Mouse (Mus musculus) neural tube, embryonic 13.5 days (tissue): ENCODE data around the gene Gm20388. TPM values are rescaled to one million over a fixed set of nuclear protein-coding genes. Genes with fewer than 3 reads are reported as not detected.

Source experiments
- ATAC-seq: fragments of 200-750 bp; cut with Nextera tagmentation; 2 replicates; pipeline ENCODE4 v1.8.0; 2017; ENCODE audit warnings: low read depth, mild to moderate bottlenecking, moderate TSS enrichment, moderate library complexity
- H3K27ac ChIP-seq: fragments of 300-500 bp; sonication (generic); replicated peaks from 2 replicates; pipeline ENCODE4 v1.5.1; 2015; ENCODE audit warnings: moderate library complexity, mild to moderate bottlenecking, inconsistent platforms
- H3K27me3 ChIP-seq: fragments of 300-500 bp; sonication (generic); 2 replicates; pipeline ENCODE4 v1.6.1; 2015; ENCODE audit warnings: mild to moderate bottlenecking, inconsistent platforms
- H3K36me3 ChIP-seq: fragments of 300-500 bp; sonication (generic); 2 replicates; pipeline ENCODE4 v1.6.1; 2015; ENCODE audit warnings: mild to moderate bottlenecking, inconsistent platforms
- H3K4me1 ChIP-seq: fragments of 300-500 bp; sonication (generic); replicated peaks from 2 replicates; pipeline ENCODE4 v1.6.1; 2015; ENCODE audit warnings: inconsistent platforms
- H3K4me2 ChIP-seq: fragments of 300-500 bp; sonication (generic); 2 replicates; pipeline ENCODE4 v1.6.1; 2015; ENCODE audit warnings: inconsistent platforms, mild to moderate bottlenecking, moderate library complexity
- H3K4me3 ChIP-seq: fragments of 300-500 bp; sonication (generic); 2 replicates; pipeline ENCODE4 v1.5.1; 2015; ENCODE audit warnings: mild to moderate bottlenecking, inconsistent platforms
- H3K9ac ChIP-seq: fragments of 300-500 bp; sonication (generic); 2 replicates; pipeline ENCODE4 v1.6.1; 2015; ENCODE audit warnings: moderate library complexity, mild to moderate bottlenecking, inconsistent platforms
- H3K9me3 ChIP-seq: fragments of 300-500 bp; sonication (generic); 2 replicates; pipeline ENCODE4 v1.6.1; 2016; ENCODE audit warnings: inconsistent platforms
- WGBS: fragments of 180-500 bp; shearing (Covaris S2); methylation state at CpG from one replicate; pipeline ENCODE4 v1.1.7; 2015; 5-methylcytosine and 5-hydroxymethylcytosine counted together
- polyA plus RNA-seq: library from polyadenylated mRNA; unstranded; fragments of >200 nt; fragmentation: Nextera tagmentation; extraction: Ambion mirVana; gene quantifications from 2 replicates; pipeline ENCODE4 v1.2.1, GENCODE M21; 2015

Gm20388 gene
- polyA plus RNA-seq, 1 experiment from 2014 or later, result 0.27 TPM

DNA sequence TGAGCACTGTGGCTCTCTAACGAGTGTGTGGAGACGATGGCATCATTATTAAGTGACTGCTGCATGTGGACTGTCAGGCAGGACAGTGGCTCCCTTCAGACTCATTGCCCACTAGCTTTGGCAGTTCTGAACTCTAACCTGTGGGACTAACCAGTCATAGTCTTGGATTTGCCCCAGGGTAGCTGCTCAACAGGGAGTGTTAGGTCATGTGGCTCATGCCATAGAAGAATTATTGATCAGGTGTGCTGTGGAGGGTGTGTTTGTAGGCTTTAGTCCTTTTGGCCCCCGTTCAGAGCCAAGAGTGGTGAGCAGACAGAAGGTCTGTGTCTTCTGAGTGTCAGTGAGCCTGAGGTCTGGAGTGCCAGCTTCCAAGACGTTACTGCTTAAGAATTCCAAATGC lies 2082.3 kb downstream of the Gm20388 start:
- H3K4me1 ChIP-seq, result 0 out of 2 replicates have a peak, but pooled peaks cover 3% of the 10 kb centered on the region
- ATAC-seq, result no peak
- 90% methylated on average over 4 of the region's 4 CpGs for WGBS
- no peak overlapping the region for H3K9ac ChIP-seq
- no peak overlapping the region for H3K4me2 ChIP-seq
- no peaks in the 10 kb centered on the region for H3K9me3 ChIP-seq
- H3K4me3 ChIP-seq, result no peak overlapping the region
- H3K27ac ChIP-seq, result no peak overlapping the region
- no peaks in the 10 kb centered on the region for H3K27me3 ChIP-seq
- H3K36me3 ChIP-seq, result peaks cover 83% of the 10 kb centered on the region

DNA sequence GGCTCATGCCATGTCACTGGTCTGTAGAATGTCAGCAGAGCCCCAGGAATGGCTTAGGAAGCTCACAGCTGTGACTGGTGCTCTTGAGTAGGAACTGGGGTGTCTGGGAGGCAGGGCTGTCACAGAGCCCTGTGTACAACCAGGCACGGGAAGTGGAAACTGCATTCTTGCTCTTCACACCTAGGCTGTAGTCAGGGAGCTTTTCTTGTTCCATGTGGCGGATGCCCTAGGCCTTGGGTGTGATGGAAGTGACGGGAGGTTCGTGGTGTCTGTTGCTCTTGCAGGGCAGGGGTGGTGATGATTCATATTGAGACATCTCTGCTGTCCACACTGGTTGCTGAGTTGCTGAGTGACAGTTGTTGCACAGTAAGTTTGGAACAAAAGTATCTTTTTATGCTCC lies 2084.5 kb downstream of the Gm20388 start:
- ATAC-seq, result no peak
- Histone ChIP-seq H3K27me3 (no peaks in the 10 kb centered on the region), H3K4me3 (no peak overlapping the region), H3K36me3 (peaks cover 88% of the 10 kb centered on the region), H3K27ac (no peak overlapping the region), H3K9me3 (no peaks in the 10 kb centered on the region), H3K9ac (no peak overlapping the region), H3K4me1 (no peaks in the 10 kb centered on the region), H3K4me2 (no peak overlapping the region)
- WGBS, result 78% methylated on average over 4 of the region's 4 CpGs

- peaks cover 88% of the 10 kb centered on the region for H3K36me3 ChIP-seq
- no peak for ATAC-seq
- H3K27ac ChIP-seq, result no peak overlapping the region
- H3K4me3 ChIP-seq, result no peak overlapping the region
- no peak overlapping the region for H3K4me2 ChIP-seq
- no peaks in the 10 kb centered on the region for H3K4me1 ChIP-seq
- no peaks in the 10 kb centered on the region for H3K9me3 ChIP-seq
- WGBS, result 84% methylated on average over 3 of the region's 3 CpGs
- H3K9ac ChIP-seq, result no peak overlapping the region
- H3K27me3 ChIP-seq, result no peaks in the 10 kb centered on the region
Measured at GRCm38 (mm10) chr8:121995895-121996294, 2085.3 kb downstream of the Gm20388 start.

DNA sequence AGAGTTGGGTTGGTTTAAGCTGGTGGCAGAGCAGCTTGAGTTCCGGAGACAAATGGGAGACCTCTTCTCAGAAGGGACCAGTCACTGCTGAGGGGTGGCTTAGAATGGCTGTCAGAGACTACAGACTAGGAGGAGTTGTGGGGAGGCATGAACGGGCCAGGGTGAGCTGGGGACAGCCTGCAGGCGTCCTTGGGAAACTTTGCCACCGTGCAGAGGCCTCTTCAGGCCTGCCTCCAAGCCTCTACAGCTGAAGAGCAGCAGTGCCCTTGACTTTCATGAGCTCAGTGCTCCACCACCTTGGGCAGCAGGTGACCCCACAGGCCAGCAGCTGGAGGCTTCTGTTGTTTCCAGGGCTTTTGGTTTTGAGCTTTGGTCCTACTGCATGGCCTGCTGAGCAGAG lies 2088.0 kb downstream of the Gm20388 start:
- 95% methylated on average over 4 of the region's 4 CpGs for WGBS
- Histone ChIP-seq H3K27ac (no peak overlapping the region), H3K4me2 (no peak overlapping the region), H3K9ac (no peak overlapping the region), H3K9me3 (no peaks in the 10 kb centered on the region), H3K4me1 (no peaks in the 10 kb centered on the region), H3K27me3 (no peaks in the 10 kb centered on the region), H3K36me3 (peaks cover 90% of the 10 kb centered on the region), H3K4me3 (no peak overlapping the region)
- ATAC-seq, result no peak

DNA sequence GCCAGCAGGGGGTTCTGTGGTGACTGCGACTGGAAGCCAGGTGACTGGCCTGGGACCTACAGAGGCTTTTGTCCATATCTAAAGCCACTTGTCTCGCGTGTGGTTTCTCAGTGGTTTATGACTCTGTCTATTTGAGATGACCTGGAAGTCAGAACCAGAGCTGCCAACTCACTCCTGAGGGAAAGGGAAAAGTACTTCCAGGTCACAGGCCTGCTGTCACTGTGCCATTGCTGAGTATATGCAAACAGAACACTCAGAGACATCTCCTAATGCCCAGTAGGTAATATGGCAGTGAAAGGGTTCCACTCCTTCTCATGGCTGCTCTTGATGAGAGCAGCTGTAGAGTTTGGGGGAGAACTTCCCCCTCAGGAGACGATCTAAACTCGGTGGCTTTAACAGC lies 2088.6 kb downstream of the Gm20388 start:
- H3K9ac ChIP-seq, result no peak overlapping the region
- no peak overlapping the region for H3K27ac ChIP-seq
- H3K27me3 ChIP-seq, result no peaks in the 10 kb centered on the region
- H3K4me3 ChIP-seq, result no peak overlapping the region
- no peak overlapping the region for H3K4me2 ChIP-seq
- 88% methylated on average over 5 of the region's 5 CpGs for WGBS
- H3K4me1 ChIP-seq, result 0 out of 2 replicates have a peak, but pooled peaks cover 5% of the 10 kb centered on the region
- peaks cover 92% of the 10 kb centered on the region for H3K36me3 ChIP-seq
- H3K9me3 ChIP-seq, result no peaks in the 10 kb centered on the region
- ATAC-seq, result no peak

DNA sequence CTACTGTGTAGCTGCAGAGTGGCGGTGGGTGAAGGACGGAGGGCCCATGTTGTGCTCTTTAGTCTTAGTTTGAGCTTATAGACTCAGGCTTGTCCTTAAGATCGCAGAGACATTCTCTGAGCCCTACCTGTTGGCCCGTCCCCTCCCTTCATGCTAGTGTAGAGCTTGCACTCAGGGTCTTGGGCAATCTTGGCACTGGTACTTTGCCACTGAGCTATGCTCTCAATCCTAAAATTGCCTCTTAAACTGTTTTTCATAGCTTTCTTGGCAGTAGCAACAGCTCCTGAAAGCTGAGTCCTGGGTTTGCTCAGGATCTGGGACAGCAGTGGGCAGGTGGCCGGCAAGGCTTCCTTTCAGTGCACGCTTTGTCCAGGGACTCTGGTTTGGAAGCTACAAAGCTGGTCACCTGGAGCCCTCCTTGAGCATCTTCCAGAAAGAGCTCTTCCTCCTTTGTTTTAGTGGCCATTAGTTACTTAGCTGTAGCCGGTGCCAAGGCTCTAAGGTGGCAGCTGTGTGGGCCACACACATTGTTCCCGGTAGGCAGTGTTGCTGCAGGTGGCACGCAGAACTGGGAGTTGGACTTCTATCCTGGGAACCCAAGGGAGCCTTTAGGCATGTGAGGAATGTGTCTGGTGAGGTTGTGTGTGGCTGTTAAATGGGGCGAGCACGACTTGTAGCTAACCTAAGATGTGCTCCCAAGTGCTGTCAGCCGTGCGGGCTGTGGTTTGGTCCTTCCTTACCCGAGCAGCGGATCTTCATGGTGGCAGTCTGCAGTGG lies 2090.9 kb downstream of the Gm20388 start:
- H3K9ac ChIP-seq, result no peak overlapping the region
- H3K27me3 ChIP-seq, result no peaks in the 10 kb centered on the region
- peaks cover 88% of the 10 kb centered on the region for H3K36me3 ChIP-seq
- H3K27ac ChIP-seq, result no peak overlapping the region
- no peak for ATAC-seq
- WGBS, result 84% methylated on average over 15 of the region's 15 CpGs
- no peaks in the 10 kb centered on the region for H3K9me3 ChIP-seq
- H3K4me1 ChIP-seq, result 0 out of 2 replicates have a peak, but pooled peaks cover 8% of the 10 kb centered on the region
- H3K4me2 ChIP-seq, result no peak overlapping the region
- no peak overlapping the region for H3K4me3 ChIP-seq

- Histone ChIP-seq H3K9me3 (no peaks in the 10 kb centered on the region), H3K4me1 (0 out of 2 replicates have a peak, but pooled peaks cover 8% of the 10 kb centered on the region), H3K36me3 (peaks cover 86% of the 10 kb centered on the region), H3K4me2 (no peak overlapping the region), H3K27me3 (no peaks in the 10 kb centered on the region), H3K4me3 (no peak overlapping the region), H3K9ac (no peak overlapping the region), H3K27ac (0 out of 2 replicates have a peak overlapping the region, but pooled peaks have one; percentile 10)
- WGBS, result 82% methylated on average over 8 of the region's 8 CpGs
- ATAC-seq, result no peak
Measured at GRCm38 (mm10) chr8:122003646-122004045, 2093.0 kb downstream of the Gm20388 start.

- Histone ChIP-seq H3K36me3 (peaks cover 86% of the 10 kb centered on the region), H3K27ac (0 out of 2 replicates have a peak overlapping the region, but pooled peaks have one; percentile 10)
Measured at GRCm38 (mm10) chr8:122004131-122004530, 2093.5 kb downstream of the Gm20388 start.

DNA sequence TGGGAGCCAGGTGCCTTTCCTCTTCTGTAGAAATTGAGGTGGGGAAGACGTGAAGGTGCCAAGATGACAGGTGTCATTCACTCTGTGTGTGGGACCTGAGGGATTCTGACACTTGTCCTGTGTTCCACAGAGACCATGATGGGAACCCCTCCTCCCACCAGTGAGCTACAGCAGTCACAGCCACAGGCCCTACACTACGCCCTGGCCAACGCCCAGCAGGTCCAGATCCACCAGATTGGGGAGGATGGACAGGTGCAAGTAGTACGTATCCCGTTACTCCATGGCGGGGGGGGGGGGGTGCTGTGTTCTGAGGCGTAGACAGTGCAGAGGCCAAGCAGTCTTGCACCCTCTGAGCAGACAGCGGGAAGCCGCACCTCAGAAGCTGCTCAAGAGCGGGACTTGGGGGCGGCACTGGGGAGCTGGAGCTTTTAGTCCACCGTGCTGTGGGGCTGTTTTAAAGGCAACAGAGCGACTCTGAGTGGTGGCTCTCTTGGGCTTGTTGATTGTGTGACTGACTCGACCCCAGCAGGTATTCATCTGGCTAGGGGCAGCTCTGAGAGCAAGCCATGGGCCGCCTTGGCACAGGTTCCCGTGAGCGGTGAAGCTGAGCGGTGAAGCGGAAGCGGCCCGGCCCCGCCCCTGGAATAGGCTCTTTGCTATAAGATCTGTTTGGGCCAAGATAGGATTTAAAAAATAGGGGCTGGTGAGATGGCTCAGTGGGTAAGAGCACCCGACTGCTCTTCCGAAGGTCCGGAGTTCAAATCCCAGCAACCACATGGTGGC lies 2095.0 kb downstream of the Gm20388 start:
- Histone ChIP-seq H3K27ac (no peak overlapping the region), H3K27me3 (no peaks in the 10 kb centered on the region), H3K4me3 (no peak overlapping the region), H3K36me3 (peaks cover 83% of the 10 kb centered on the region), H3K4me2 (no peak overlapping the region), H3K4me1 (0 out of 2 replicates have a peak, but pooled peaks cover 8% of the 10 kb centered on the region), H3K9me3 (no peaks in the 10 kb centered on the region), H3K9ac (no peak overlapping the region)
- 88% methylated on average over 25 of the region's 25 CpGs for WGBS
- no peak for ATAC-seq

More at GRCm38 (mm10) chr8:122004131-122004530, 2093.5 kb downstream of the Gm20388 start:
- Histone ChIP-seq H3K9ac (no peak overlapping the region), H3K27me3 (no peaks in the 10 kb centered on the region), H3K4me3 (no peak overlapping the region), H3K9me3 (no peaks in the 10 kb centered on the region), H3K4me2 (no peak overlapping the region), H3K4me1 (0 out of 2 replicates have a peak, but pooled peaks cover 8% of the 10 kb centered on the region)
- WGBS, result 89% methylated on average over 5 of the region's 5 CpGs
- ATAC-seq, result no peak

GRCm38 (mm10) chr8:122006688-122007484 lies 2096.2 kb downstream of the Gm20388 start:
- Histone ChIP-seq H3K36me3 (peaks cover 74% of the 10 kb centered on the region), H3K4me2 (no peak overlapping the region), H3K4me1 (0 out of 2 replicates have a peak, but pooled peaks cover 8% of the 10 kb centered on the region), H3K9me3 (no peaks in the 10 kb centered on the region), H3K27me3 (no peaks in the 10 kb centered on the region), H3K9ac (no peak overlapping the region), H3K27ac (peak overlapping the region; percentile 30; the same call in 1 of the 2 replicates), H3K4me3 (no peak overlapping the region)
- no peak for ATAC-seq
- 79% methylated on average over 13 of the region's 13 CpGs for WGBS

DNA sequence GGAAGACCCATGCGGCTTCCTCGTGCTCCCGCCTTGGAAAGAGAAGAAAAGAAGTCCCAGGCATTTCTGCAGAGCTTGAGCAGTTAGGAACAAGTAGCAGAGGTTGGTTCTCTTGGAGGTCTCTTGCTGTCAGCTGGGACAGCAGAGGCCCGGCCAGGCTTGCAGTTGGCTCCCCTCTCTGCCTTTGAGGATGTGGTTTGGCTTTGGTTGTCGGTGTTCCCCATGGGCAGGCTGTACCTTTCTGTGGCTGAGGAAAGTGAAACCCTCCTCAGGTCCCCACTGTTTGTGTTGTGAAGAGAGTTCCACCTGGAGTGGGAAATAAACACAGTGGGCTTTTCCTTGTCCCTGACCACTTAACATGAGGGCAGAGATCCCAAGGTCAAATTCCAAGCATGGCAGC lies 2097.8 kb downstream of the Gm20388 start:
- Histone ChIP-seq H3K4me2 (no peak overlapping the region), H3K4me1 (0 out of 2 replicates have a peak, but pooled peaks cover 8% of the 10 kb centered on the region), H3K27me3 (no peaks in the 10 kb centered on the region), H3K27ac (no peak overlapping the region), H3K9ac (no peak overlapping the region), H3K4me3 (no peak overlapping the region), H3K9me3 (no peaks in the 10 kb centered on the region), H3K36me3 (peaks cover 66% of the 10 kb centered on the region)
- 87% methylated on average over 5 of the region's 5 CpGs for WGBS
- no peak for ATAC-seq
